In genomic region chr7:107707650-107708049, GRCm38 (mm10) we compare ENCODE assay signal across 9 mouse cellular contexts. TPM values are rescaled to one million over a fixed set of nuclear protein-coding genes. Genes with fewer than 3 reads are reported as not detected.
A peak's percentile ranks its signal among the peaks of the same experiment; 100 is the strongest.
DNase-seq lines count a peak whose midpoint lies in the region; ATAC-seq and TF ChIP-seq lines count a peak whose summit lies in the region.
"Had no signal": no experiment of that assay in that cellular context is flagged by ENCODE, and none has a peak within 500 bp of the region (broad histone marks: within the 10 kb centered on the region; RNA-seq: fewer than 3 reads in every experiment).

No protein-coding gene starts in this region.

- no peak overlapping the region for H3K9ac ChIP-seq in kidney, embryonic 14.5 days (ENCODE audit: low read depth, low read length)
- H3K9ac ChIP-seq in stomach, postnatal 0 days (ENCODE audit: low read length): no peak overlapping the region

- H3K36me3 ChIP-seq in kidney, adult 2 months (ENCODE audit: control insufficient read depth, insufficient read depth, low read length): no peaks in the 10 kb centered on the region
- H3K36me3 ChIP-seq in kidney, embryonic 14.5 days (ENCODE audit: control insufficient read depth, insufficient read depth, low read length): no peaks in the 10 kb centered on the region
- H3K36me3 ChIP-seq in embryonic facial prominence, embryonic 10.5 days (replicated peaks): peaks cover 36% of the 10 kb centered on the region
- H3K36me3 ChIP-seq in stomach, postnatal 0 days (ENCODE audit: control insufficient read depth, insufficient read depth, low read length): no peaks in the 10 kb centered on the region

- TF ChIP-seq EP300 in stomach, postnatal 0 days (optimal IDR thresholded peaks at IDR 0.05): no peak

- no peaks in the 10 kb centered on the region for H3K27me3 ChIP-seq in kidney, adult 2 months (replicated peaks; ENCODE audit: control insufficient read depth, insufficient read depth, low read length)
- H3K27me3 ChIP-seq in kidney, embryonic 14.5 days (ENCODE audit: control insufficient read depth, insufficient read depth, low read length): no peaks in the 10 kb centered on the region
- H3K27me3 ChIP-seq in embryonic facial prominence, embryonic 10.5 days (replicated peaks; ENCODE audit: low read depth, poor library complexity, severe bottlenecking): no peaks in the 10 kb centered on the region
- no peaks in the 10 kb centered on the region for H3K27me3 ChIP-seq in stomach, postnatal 0 days (ENCODE audit: control insufficient read depth, insufficient read depth, low read length)

- no peak for TF ChIP-seq POLR2A in kidney, adult 2 months (IDR thresholded peaks at IDR 0.05; ENCODE audit: low read depth, low read length)

- no peak overlapping the region for H3K27ac ChIP-seq in kidney, adult 2 months (ENCODE audit: insufficient read depth, low read depth, low read length)
- H3K27ac ChIP-seq in kidney, embryonic 14.5 days (ENCODE audit: low read depth, low read length): no peak overlapping the region
- peak overlapping the region; percentile 77 for H3K27ac ChIP-seq in embryonic facial prominence, embryonic 10.5 days (replicated peaks)
- peak overlapping the region; percentile 65 for H3K27ac ChIP-seq in stomach, postnatal 0 days (replicated peaks)

- no peaks in the 10 kb centered on the region for H3K4me1 ChIP-seq in kidney, adult 2 months (ENCODE audit: control insufficient read depth, insufficient read depth, low read length)
- peaks cover 10% of the 10 kb centered on the region; the same call in 1 of the 2 replicates for H3K4me1 ChIP-seq in kidney, embryonic 14.5 days (ENCODE audit: control insufficient read depth, insufficient read depth, low read length)
- peaks cover 46% of the 10 kb centered on the region for H3K4me1 ChIP-seq in embryonic facial prominence, embryonic 10.5 days
- no peaks in the 10 kb centered on the region for H3K4me1 ChIP-seq in stomach, postnatal 0 days (replicated peaks; ENCODE audit: control insufficient read depth, insufficient read depth)

- WGBS in kidney, adult 2 months: 41% methylated on average over 9 of the region's 9 CpGs
- WGBS in kidney, embryonic 14.5 days: 59% methylated on average over 9 of the region's 9 CpGs
- 66% methylated on average over 9 of the region's 9 CpGs for WGBS in embryonic facial prominence, embryonic 10.5 days
- WGBS in stomach, postnatal 0 days: 55% methylated on average over 9 of the region's 9 CpGs

- no peaks in the 10 kb centered on the region for H3K9me3 ChIP-seq in kidney, embryonic 14.5 days (ENCODE audit: control insufficient read depth, low read length)
- H3K9me3 ChIP-seq in embryonic facial prominence, embryonic 10.5 days: no peaks in the 10 kb centered on the region
- H3K9me3 ChIP-seq in stomach, postnatal 0 days (ENCODE audit: control insufficient read depth, low read length): no peaks in the 10 kb centered on the region

- ATAC-seq in kidney, embryonic 14.5 days (ENCODE audit: low FRiP score, low TSS enrichment): no peak
- no peak for ATAC-seq in stomach, postnatal 0 days (ENCODE audit: low FRiP score, low TSS enrichment)

- H3K4me3 ChIP-seq in kidney, adult 2 months (ENCODE audit: insufficient read depth, low read depth, low read length): no peak overlapping the region
- no peak overlapping the region for H3K4me3 ChIP-seq in kidney, embryonic 14.5 days (ENCODE audit: low read length)
- H3K4me3 ChIP-seq in embryonic facial prominence, embryonic 10.5 days: no peak overlapping the region
- no peak overlapping the region for H3K4me3 ChIP-seq in stomach, postnatal 0 days (ENCODE audit: low read depth, low read length)

- TF ChIP-seq CTCF in kidney, adult 2 months (conservative IDR thresholded peaks at IDR 0.05; ENCODE audit: insufficient read depth, insufficient read length, low read depth, low read length): no peak
- TF ChIP-seq CTCF in stomach, postnatal 0 days (IDR thresholded peaks at IDR 0.05; ENCODE audit: low read depth): no peak

- peak; percentile 34 for DNase-seq in kidney, adult 2 months
- DNase-seq in embryonic facial prominence, embryonic 10.5 days (ENCODE audit: low spot score): no peak
- peak; percentile 61 for DNase-seq in lung, postnatal 25 days (ENCODE audit: low spot score)
- no peak for DNase-seq in stomach, postnatal 0 days (ENCODE audit: low spot score)
- DNase-seq in retina, embryonic 14.5 days (ENCODE audit: low spot score): no peak
- DNase-seq in cerebellum, adult 9-10 months: no peak
- DNase-seq in kidney, adult 18-20 months: no peak
- DNase-seq: gastrocnemius, postnatal 25 days had no signal

- no peak overlapping the region for H3K4me2 ChIP-seq in kidney, embryonic 14.5 days (replicated peaks; ENCODE audit: low read depth, low read length)
- no peak overlapping the region for H3K4me2 ChIP-seq in stomach, postnatal 0 days (replicated peaks; ENCODE audit: low read depth)

RNA-seq across cellular contexts. Expression of gene Cyb5r2, which starts 50.2 kb away (rescaled TPM):
- polyA plus RNA-seq in kidney, adult 2 months (2012; rRNA removed): not detected in 2 replicates
- polyA plus RNA-seq in kidney, embryonic 14.5 days (2014; fragmentation: Nextera tagmentation; extraction: Ambion mirVana): 0.10 and 0.30 TPM in 2 replicates
- polyA plus RNA-seq in embryonic facial prominence, embryonic 10.5 days (2016; fragmentation: Nextera tagmentation; extraction: Ambion mirVana): 0.64 and 0.72 TPM in 2 replicates
- polyA plus RNA-seq in stomach, postnatal 0 days (2015; fragmentation: Nextera tagmentation; extraction: Ambion mirVana): 0.04 and 0.08 TPM in 2 replicates

Comparison
In these comparisons a context has a peak if more than half of its experiments do, and no peak if none do; other contexts are left out.
1. DNase-seq: peak in kidney, adult 2 months (single experiment) and lung, postnatal 25 days (single experiment); none in embryonic facial prominence, embryonic 10.5 days (single experiment), stomach, postnatal 0 days (single experiment), retina, embryonic 14.5 days (single experiment), cerebellum, adult 9-10 months (single experiment) and kidney, adult 18-20 months (single experiment).
2. H3K27ac ChIP-seq: peak in embryonic facial prominence, embryonic 10.5 days (single experiment) and stomach, postnatal 0 days (single experiment); none in kidney, adult 2 months (single experiment) and kidney, embryonic 14.5 days (single experiment).